Mouse (Mus musculus) kidney, postnatal 14 days (tissue): ENCODE data around the gene Pomt2.

Source experiments
- DNase-seq: peaks from one replicate; pipeline ENCODE4 v3.0.0; 2022; ENCODE audit warnings: mixed read lengths

Gene Pomt2

GRCm38 (mm10) chr12:87127256-87127655, 20.5 kb downstream of the Pomt2 start:
- DNase-seq: no peak

- DNase-seq: no peak
Observed at GRCm38 (mm10) chr12:87121918-87122589, 25.7 kb downstream of the Pomt2 start.

GRCm38 (mm10) chr12:87107357-87107977, 40.3 kb downstream of the Pomt2 start:
- DNase-seq: no peak

GRCm38 (mm10) chr12:87104796-87105195, 43.0 kb downstream of the Pomt2 start:
- DNase-seq: no peak

GRCm38 (mm10) chr12:87103471-87103870, 44.3 kb downstream of the Pomt2 start:
- DNase-seq: no peak

- no peak for DNase-seq
Observed at GRCm38 (mm10) chr12:87102165-87102631, 45.6 kb downstream of the Pomt2 start, which contains the start of gene Ngb. Gene Ngb (minus strand): TSS chr12:87102539.

- no peak for DNase-seq
Observed at GRCm38 (mm10) chr12:87100331-87100730, 47.4 kb downstream of the Pomt2 start.

GRCm38 (mm10) chr12:87093671-87094070, 54.1 kb downstream of the Pomt2 start:
- DNase-seq: no peak

GRCm38 (mm10) chr12:87093249-87093648, 54.5 kb downstream of the Pomt2 start:
- DNase-seq: no peak

GRCm38 (mm10) chr12:87091916-87092315, 55.9 kb downstream of the Pomt2 start:
- DNase-seq: no peak

GRCm38 (mm10) chr12:87089701-87090100, 58.1 kb downstream of the Pomt2 start:
- peak; percentile 32 for DNase-seq

GRCm38 (mm10) chr12:87089255-87089654, 58.5 kb downstream of the Pomt2 start:
- no peak for DNase-seq

GRCm38 (mm10) chr12:87088331-87088730, 59.4 kb downstream of the Pomt2 start:
- no peak for DNase-seq

GRCm38 (mm10) chr12:87087236-87087635, 60.5 kb downstream of the Pomt2 start:
- no peak for DNase-seq

- DNase-seq: no peak
Observed at GRCm38 (mm10) chr12:87082797-87083196, 65.0 kb downstream of the Pomt2 start.

GRCm38 (mm10) chr12:87076610-87077009, 71.2 kb downstream of the Pomt2 start:
- DNase-seq: no peak

GRCm38 (mm10) chr12:87070520-87070919, 77.2 kb downstream of the Pomt2 start:
- no peak for DNase-seq

GRCm38 (mm10) chr12:87066429-87066828, 81.3 kb downstream of the Pomt2 start:
- DNase-seq: peak; percentile 30

- DNase-seq: no peak
Observed at GRCm38 (mm10) chr12:87065446-87065845, 82.3 kb downstream of the Pomt2 start.

GRCm38 (mm10) chr12:87057066-87057465, 90.7 kb downstream of the Pomt2 start:
- peak; percentile 54 for DNase-seq
